Mouse (Mus musculus): ENCODE results near the gene Zfp12. TPM values are rescaled to one million over a fixed set of nuclear protein-coding genes. Genes with fewer than 3 reads are reported as not detected.
"Not testable (repeated sequence)": the region's sequence is repeated elsewhere in the genome, so short reads cannot be mapped to it uniquely, and the experiment has no call there.

Zfp12 gene
- 25.7 and 28.3 TPM in 2 replicates for polyA plus RNA-seq (2016; fragmentation: Nextera tagmentation; extraction: Ambion mirVana)

- WGBS = under 1% methylated on average over 58 of the region's 58 CpGs
- ATAC-seq (ENCODE audit: low FRiP score) = peak; percentile 99
- peak within 1 kb of the TSS; percentile 98 for H3K27ac ChIP-seq
- peaks cover 16% of the 10 kb centered on the region for H3K4me1 ChIP-seq
- H3K9me3 ChIP-seq (replicated peaks) = no peaks in the 10 kb centered on the region
- H3K9ac ChIP-seq = peak within 1 kb of the TSS; percentile 96
- H3K36me3 ChIP-seq = peaks cover 24% of the 10 kb centered on the region
- H3K4me2 ChIP-seq (replicated peaks) = peak within 1 kb of the TSS; percentile 86
- peak within 1 kb of the TSS; percentile 89 for H3K4me3 ChIP-seq
- H3K27me3 ChIP-seq = 0 out of 2 replicates have a peak, but pooled peaks cover 3% of the 10 kb centered on the region
These were observed at the start of gene Zfp12 for GRCm38 (mm10) chr5:143235028-143235693. TSS of gene Zfp12 (plus strand) at chr5:143235163.

DNA sequence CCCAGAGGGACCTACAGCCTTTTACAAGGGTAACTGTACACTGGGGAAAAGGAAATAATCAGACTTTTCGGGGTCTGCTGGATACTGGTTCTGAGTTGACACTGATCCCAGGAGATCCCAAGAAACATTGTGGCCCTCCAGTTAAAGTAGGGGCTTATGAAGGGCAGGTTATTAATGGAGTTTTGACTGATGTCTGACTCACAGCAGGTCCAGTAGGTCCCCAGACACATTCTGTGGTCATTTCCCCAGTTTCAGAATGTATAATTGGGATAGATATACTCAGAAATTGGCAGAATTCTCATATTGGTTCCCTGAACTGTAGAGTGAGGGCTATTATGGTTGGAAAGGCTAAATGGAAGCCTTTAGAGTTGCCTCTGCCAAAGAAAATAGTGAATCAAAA, 46.9 kb upstream of the Zfp12 start:
- ATAC-seq (ENCODE audit: low FRiP score); H3K4me2 ChIP-seq (replicated peaks); H3K27me3 ChIP-seq; H3K36me3 ChIP-seq; H3K9ac ChIP-seq; H3K4me3 ChIP-seq; H3K27ac ChIP-seq; H3K9me3 ChIP-seq (replicated peaks); H3K4me1 ChIP-seq: not testable (repeated sequence)
- WGBS = 78% methylated on average over 1 of the region's 1 CpGs

DNA sequence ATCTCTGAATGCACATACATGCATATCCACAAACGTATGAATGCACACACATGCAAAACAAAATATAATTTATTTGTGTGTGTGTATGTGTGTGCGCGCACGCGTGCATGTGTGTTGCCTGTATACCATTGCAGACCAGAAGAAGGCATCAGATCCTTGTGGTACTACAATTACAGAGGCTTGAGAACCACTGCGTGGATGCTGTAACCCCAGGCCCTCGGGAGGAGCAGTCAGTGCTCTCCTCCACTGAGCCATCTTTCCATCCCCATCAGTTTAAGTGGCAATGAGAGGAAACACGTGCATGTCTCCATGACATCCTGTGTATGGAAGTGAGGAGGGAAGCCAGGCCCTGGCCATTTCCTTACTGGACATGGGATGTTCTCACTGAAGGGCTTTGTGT, 42.2 kb upstream of the Zfp12 start:
- H3K4me3 ChIP-seq = no peak overlapping the region
- H3K27ac ChIP-seq = no peak overlapping the region
- no peak for ATAC-seq (ENCODE audit: low FRiP score)
- no peak overlapping the region for H3K9ac ChIP-seq
- no peaks in the 10 kb centered on the region for H3K9me3 ChIP-seq (replicated peaks)
- H3K36me3 ChIP-seq = no peaks in the 10 kb centered on the region
- H3K4me1 ChIP-seq = no peaks in the 10 kb centered on the region
- H3K27me3 ChIP-seq = no peaks in the 10 kb centered on the region
- H3K4me2 ChIP-seq (replicated peaks) = no peak overlapping the region
- 92% methylated on average over 8 of the region's 8 CpGs for WGBS

- H3K27ac ChIP-seq; H3K4me2 ChIP-seq (replicated peaks); H3K9ac ChIP-seq; H3K9me3 ChIP-seq (replicated peaks); H3K4me3 ChIP-seq; H3K4me1 ChIP-seq; H3K36me3 ChIP-seq; ATAC-seq (ENCODE audit: low FRiP score); H3K27me3 ChIP-seq: not testable (repeated sequence)
- 70% methylated on average over 8 of the region's 8 CpGs for WGBS
These were observed 40.2 kb upstream of the Zfp12 start for GRCm38 (mm10) chr5:143194747-143195146.

GRCm38 (mm10) chr5:143195166-143195565, 39.8 kb upstream of the Zfp12 start:
- Histone ChIP-seq H3K4me1 (no peaks in the 10 kb centered on the region), H3K4me2 (replicated peaks) (no peak overlapping the region), H3K9me3 (replicated peaks) (no peaks in the 10 kb centered on the region), H3K27ac (no peak overlapping the region), H3K9ac (no peak overlapping the region), H3K27me3 (no peaks in the 10 kb centered on the region), H3K36me3 (no peaks in the 10 kb centered on the region), H3K4me3 (no peak overlapping the region)
- WGBS = 81% methylated on average over 2 of the region's 2 CpGs
- no peak for ATAC-seq (ENCODE audit: low FRiP score)

DNA sequence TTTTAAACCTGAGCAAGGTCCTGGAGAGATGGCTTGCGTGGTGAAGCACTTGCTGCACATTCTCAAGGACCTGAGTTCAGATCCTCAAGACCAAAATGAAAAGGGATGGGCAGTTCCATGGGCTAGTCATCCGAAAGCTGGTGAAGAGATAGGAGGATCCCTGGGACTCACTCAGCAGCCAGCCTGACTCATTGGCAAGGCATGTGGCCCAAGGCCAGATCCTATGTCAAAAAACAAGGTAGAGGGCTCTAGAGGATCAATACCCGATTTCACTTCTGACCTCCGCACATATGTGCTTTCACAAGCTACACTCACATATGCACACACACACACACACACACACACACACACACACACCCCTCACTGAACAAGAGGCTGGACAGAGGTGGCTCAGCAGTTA, 38.5 kb upstream of the Zfp12 start:
- no peaks in the 10 kb centered on the region for H3K4me1 ChIP-seq
- H3K36me3 ChIP-seq = no peaks in the 10 kb centered on the region
- H3K9me3 ChIP-seq (replicated peaks) = no peaks in the 10 kb centered on the region
- H3K9ac ChIP-seq = no peak overlapping the region
- no peaks in the 10 kb centered on the region for H3K27me3 ChIP-seq
- no peak for ATAC-seq (ENCODE audit: low FRiP score)
- no peak overlapping the region for H3K4me3 ChIP-seq
- no peak overlapping the region for H3K4me2 ChIP-seq (replicated peaks)
- 87% methylated on average over 4 of the region's 4 CpGs for WGBS
- H3K27ac ChIP-seq = no peak overlapping the region

DNA sequence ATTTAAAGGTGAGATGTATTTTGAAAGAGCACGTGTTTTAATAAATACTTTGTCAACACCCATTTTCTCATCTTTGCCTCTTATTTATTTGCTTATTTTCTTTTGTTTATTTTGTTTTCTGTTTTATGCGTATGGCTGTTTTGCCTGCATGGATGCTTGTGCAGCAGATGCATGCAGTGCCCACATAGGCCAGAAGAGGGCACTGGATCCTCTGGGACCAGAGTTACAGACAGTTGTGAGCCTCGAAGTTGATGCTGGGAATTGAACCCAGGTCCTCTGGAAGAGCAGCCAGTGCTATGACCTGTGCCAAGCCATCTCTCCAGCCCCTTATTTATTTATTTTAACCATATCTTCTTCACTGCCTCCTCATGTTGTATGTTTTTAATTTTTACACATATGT, 29.9 kb upstream of the Zfp12 start:
- 70% methylated on average over 3 of the region's 3 CpGs for WGBS

DNA sequence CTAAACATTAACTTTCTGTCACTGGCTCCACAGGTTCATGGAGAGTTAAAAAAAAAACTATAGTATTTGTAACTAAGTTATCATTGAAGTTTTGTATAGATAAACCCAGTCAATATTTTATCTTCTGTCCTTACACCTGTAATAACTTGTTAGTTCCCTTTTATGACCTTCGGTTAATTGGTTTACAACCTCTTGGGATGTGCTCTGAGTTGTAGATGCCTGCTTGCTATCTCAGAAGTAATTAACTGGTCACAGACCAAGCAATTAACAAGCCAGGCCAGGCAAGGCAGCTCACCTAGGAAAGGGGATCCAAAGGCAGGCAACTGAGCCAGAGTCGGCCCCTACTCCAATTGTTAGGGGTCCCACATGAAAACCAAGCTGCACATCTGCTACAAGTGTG, 21.1 kb upstream of the Zfp12 start:
- Histone ChIP-seq H3K4me2 (replicated peaks) (no peak overlapping the region), H3K4me3 (no peak overlapping the region), H3K27me3 (no peaks in the 10 kb centered on the region), H3K27ac (no peak overlapping the region), H3K36me3 (no peaks in the 10 kb centered on the region), H3K4me1 (no peaks in the 10 kb centered on the region), H3K9me3 (replicated peaks) (peaks cover 2% of the 10 kb centered on the region), H3K9ac (no peak overlapping the region)
- no peak for ATAC-seq (ENCODE audit: low FRiP score)
- 88% methylated on average over 2 of the region's 2 CpGs for WGBS

More for the DNA sequence above, 29.9 kb upstream of the Zfp12 start:
- H3K9me3 ChIP-seq (replicated peaks) = peaks cover 7% of the 10 kb centered on the region
- ATAC-seq (ENCODE audit: low FRiP score) = no peak
- H3K36me3 ChIP-seq = no peaks in the 10 kb centered on the region
- H3K9ac ChIP-seq = no peak overlapping the region
- no peaks in the 10 kb centered on the region for H3K27me3 ChIP-seq
- no peaks in the 10 kb centered on the region for H3K4me1 ChIP-seq
- no peak overlapping the region for H3K4me2 ChIP-seq (replicated peaks)
- no peak overlapping the region for H3K27ac ChIP-seq
- no peak overlapping the region for H3K4me3 ChIP-seq

DNA sequence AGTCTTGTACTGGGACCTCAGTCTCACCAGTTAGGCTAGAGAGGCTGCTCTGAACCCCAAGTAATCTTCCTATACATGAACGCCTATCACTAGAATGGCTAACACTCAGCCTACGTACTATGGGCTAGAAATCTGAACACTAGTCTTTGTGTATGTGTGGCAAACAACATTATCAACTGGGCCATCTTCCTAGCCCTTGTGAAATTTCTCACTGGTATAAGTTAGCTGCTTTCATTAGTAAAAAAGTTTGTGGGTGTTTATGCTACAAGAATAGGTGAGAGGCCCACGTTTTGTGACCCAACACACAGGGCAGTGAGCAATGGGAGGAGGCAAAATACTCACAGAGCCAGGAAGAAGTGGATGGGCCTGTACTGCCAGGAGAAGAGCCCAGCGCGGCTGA, 14.0 kb upstream of the Zfp12 start:
- no peak overlapping the region for H3K9ac ChIP-seq
- H3K9me3 ChIP-seq (replicated peaks) = no peaks in the 10 kb centered on the region
- no peaks in the 10 kb centered on the region for H3K36me3 ChIP-seq
- H3K27me3 ChIP-seq = no peaks in the 10 kb centered on the region
- no peak overlapping the region for H3K4me3 ChIP-seq
- no peak overlapping the region for H3K27ac ChIP-seq
- 83% methylated on average over 5 of the region's 5 CpGs for WGBS
- no peak overlapping the region for H3K4me2 ChIP-seq (replicated peaks)
- no peak for ATAC-seq (ENCODE audit: low FRiP score)
- no peaks in the 10 kb centered on the region for H3K4me1 ChIP-seq

GRCm38 (mm10) chr5:143222287-143222686, 12.7 kb upstream of the Zfp12 start:
- Histone ChIP-seq H3K4me3 (no peak overlapping the region), H3K27ac (no peak overlapping the region), H3K9me3 (replicated peaks) (no peaks in the 10 kb centered on the region), H3K4me1 (no peaks in the 10 kb centered on the region), H3K4me2 (replicated peaks) (no peak overlapping the region), H3K27me3 (no peaks in the 10 kb centered on the region), H3K9ac (no peak overlapping the region), H3K36me3 (no peaks in the 10 kb centered on the region)
- ATAC-seq (ENCODE audit: low FRiP score) = no peak
- WGBS = 88% methylated on average over 1 of the region's 1 CpGs

DNA sequence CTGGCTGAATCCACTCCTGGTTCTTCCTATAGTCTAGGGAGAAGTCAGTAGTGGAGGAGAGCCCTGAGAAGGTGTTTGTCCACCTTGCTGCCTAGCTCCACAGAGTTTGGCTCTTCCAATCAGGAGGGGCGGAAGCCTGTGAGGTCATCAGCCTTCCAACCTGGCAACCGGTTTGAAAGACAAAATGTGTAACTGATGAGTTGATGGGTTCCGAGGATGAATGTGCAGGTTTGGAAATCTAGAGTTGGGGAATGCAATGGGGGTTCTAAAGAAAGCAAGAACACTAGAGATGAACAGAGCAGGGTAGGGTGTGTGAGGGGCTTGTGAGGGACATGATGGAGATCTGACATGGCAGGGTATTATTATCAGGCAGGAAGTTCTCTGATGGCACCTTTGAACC, 8.2 kb upstream of the Zfp12 start, which contains the start of gene Spdye4a:
TSS of gene Spdye4a (minus strand) at position 101 of the 400 bp plus-strand sequence.
- Histone ChIP-seq H3K9ac (no peak within 1 kb of the TSS), H3K27me3 (no peaks in the 10 kb centered on the region), H3K4me3 (no peak within 1 kb of the TSS), H3K9me3 (replicated peaks) (peaks cover 10% of the 10 kb centered on the region), H3K4me2 (replicated peaks) (no peak within 1 kb of the TSS), H3K4me1 (no peaks in the 10 kb centered on the region), H3K36me3 (no peaks in the 10 kb centered on the region), H3K27ac (no peak within 1 kb of the TSS)
- WGBS = 91% methylated on average over 3 of the region's 3 CpGs
- ATAC-seq (ENCODE audit: low FRiP score) = no peak

DNA sequence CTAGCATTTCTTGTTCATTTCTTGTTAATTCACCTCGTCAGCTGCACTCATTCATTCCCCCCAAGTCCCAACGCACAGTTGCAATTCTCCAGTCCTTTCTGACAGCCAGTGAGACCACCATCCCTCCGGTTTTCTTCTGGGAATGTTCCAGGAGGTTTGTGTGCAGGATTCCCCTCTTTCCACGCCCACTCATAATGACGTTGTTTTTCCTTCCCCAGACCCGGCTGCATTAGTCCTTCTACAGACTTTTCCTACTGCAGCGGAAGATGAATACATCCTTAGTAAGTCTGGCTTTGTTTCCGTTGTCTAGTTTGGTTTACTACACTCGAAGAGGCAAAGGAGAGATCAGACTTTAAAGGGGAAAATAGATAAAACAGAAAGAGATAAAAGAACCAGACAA, 1.1 kb downstream of the Zfp12 start:
- Histone ChIP-seq H3K27me3 (0 out of 2 replicates have a peak, but pooled peaks cover 3% of the 10 kb centered on the region), H3K27ac (no peak overlapping the region), H3K4me1 (peaks cover 16% of the 10 kb centered on the region), H3K4me3 (peak overlapping the region; percentile 89), H3K36me3 (peaks cover 33% of the 10 kb centered on the region), H3K4me2 (replicated peaks) (peak overlapping the region; percentile 86), H3K9me3 (replicated peaks) (no peaks in the 10 kb centered on the region), H3K9ac (peak overlapping the region; percentile 96)
- no peak for ATAC-seq (ENCODE audit: low FRiP score)
- 54% methylated on average over 9 of the region's 9 CpGs for WGBS

DNA sequence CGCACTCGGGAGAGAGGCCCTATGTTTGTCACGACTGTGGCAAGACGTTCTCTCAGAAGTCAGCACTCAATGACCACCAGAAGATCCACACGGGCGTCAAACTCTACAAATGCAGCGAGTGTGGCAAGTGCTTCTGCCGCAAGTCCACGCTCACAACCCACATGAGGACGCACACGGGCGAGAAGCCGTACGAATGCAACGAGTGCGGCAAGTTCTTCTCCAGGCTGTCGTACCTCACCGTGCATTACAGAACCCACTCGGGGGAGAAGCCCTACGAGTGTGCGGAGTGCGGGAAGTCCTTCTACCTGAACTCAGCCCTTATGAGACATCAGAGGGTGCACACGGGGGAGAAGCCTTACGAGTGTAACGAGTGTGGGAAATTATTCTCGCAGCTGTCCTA, 10.0 kb downstream of the Zfp12 start:
- 97% methylated on average over 26 of the region's 26 CpGs for WGBS
- Histone ChIP-seq H3K9me3 (replicated peaks) (no peaks in the 10 kb centered on the region), H3K36me3 (peaks cover 87% of the 10 kb centered on the region)

More for the DNA sequence above, 10.0 kb downstream of the Zfp12 start:
- H3K9ac ChIP-seq = no peak overlapping the region
- H3K4me1 ChIP-seq = no peaks in the 10 kb centered on the region
- H3K4me2 ChIP-seq (replicated peaks) = no peak overlapping the region
- ATAC-seq (ENCODE audit: low FRiP score) = no peak
- H3K4me3 ChIP-seq = no peak overlapping the region
- H3K27me3 ChIP-seq = no peaks in the 10 kb centered on the region
- no peak overlapping the region for H3K27ac ChIP-seq

All from hindbrain, embryonic 12.5 days (tissue).